Mouse (Mus musculus) brain, embryonic 14.5 days (tissue): ENCODE results near the gene Gm29797. TPM values are rescaled to one million over a fixed set of nuclear protein-coding genes. Genes with fewer than 3 reads are reported as not detected.

Experiments used
- DNase-seq: peaks from one replicate; pipeline ENCODE4 v3.0.0-alpha.2; 2011; ENCODE audit warnings: low read depth
- CTCF ChIP-seq: fragments of 200-500 bp; IDR thresholded peaks from 2 replicates; pipeline ENCODE4 v1.5.1; 2012; ENCODE audit warnings: inconsistent platforms, mild to moderate bottlenecking, moderate library complexity, borderline replicate concordance; ENCODE audit not compliant: insufficient read depth, insufficient read length; ENCODE audit errors: extremely low read depth
- POLR2A ChIP-seq: fragments of 200-500 bp; IDR thresholded peaks from 2 replicates; pipeline ENCODE4 v1.6.1; 2012; ENCODE audit warnings: mild to moderate bottlenecking, inconsistent platforms, borderline replicate concordance; ENCODE audit not compliant: poor library complexity, insufficient read depth, insufficient read length, severe bottlenecking; ENCODE audit errors: extremely low read depth
- polyA plus RNA-seq: library from polyadenylated mRNA; depleted of rRNA; stranded (reverse); fragments of >200 nt; gene quantifications from 2 replicates; pipeline ENCODE4 v1.2.3, GENCODE M21; 2012

The Gm29797 gene
- polyA plus RNA-seq, 1 experiment, result 0.27 TPM

GRCm38 (mm10) chr2:181677096-181677754, 20.4 kb downstream of the Gm29797 start:
- TF ChIP-seq POLR2A (no peak), CTCF (no peak)
- peak; percentile 8 for DNase-seq

- no peak for TF ChIP-seq CTCF
- TF ChIP-seq POLR2A, result no peak
- no peak for DNase-seq
Observed at GRCm38 (mm10) chr2:181677755-181678098, 20.9 kb downstream of the Gm29797 start.

DNA sequence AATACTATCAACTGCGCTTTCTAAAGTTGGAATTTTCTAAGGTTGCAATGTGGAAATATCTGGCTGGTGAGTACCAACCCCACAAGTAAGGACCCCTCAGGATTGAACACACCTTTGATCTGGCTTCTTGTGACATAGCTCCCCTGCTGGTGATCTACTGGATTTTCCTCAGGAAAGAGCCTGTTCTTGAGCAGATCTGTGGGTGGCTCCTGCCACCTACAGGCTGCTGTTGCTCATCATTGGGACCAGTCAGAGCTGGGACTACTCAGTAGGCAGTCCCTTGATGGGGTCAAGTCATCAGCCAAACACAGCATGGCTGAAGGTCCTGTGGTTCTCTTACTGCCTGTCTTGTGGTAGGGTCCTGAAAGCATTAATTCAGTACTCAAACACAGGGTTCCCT, 21.9 kb downstream of the Gm29797 start:
- TF ChIP-seq POLR2A, result no peak
- TF ChIP-seq CTCF, result peak; percentile 94
- DNase-seq, result peak; percentile 91

DNA sequence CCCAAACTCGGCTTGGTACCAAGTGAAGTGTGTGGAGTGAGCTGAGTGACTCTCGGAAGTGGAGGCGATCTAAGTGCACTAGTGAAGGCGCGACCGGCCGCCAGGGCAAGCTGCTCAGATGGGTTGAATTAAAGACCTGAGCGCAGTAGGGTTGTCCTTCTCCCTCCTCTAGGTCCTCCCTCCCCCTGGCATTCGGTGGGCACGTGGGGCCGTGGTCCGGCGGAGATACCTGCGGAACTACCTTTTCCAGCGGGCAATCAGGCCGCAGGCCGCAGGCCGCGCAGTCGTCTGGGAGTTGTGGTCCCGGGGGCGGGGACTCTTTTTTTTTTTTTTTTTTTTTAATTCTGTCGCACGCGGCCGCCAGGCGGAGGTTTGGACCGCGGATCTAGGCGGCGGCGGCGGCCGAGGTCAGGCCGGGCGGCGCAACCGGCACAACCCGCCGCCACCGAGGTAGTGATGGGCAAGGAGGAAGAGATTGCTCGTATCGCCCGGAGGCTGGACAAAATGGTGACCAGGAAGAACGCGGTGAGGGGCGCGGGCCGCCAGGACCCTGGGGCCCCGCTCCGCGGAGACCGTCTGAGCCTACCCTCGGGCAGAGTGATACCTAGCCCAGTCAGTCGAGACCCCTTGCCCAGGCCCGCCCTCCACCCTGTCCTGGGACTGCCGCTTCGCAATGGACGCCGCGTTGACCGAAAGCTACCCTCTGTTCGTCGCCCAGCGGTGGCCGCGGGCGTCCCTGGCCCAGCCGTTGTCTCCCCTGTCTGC, 23.3 kb downstream of the Gm29797 start, which contains the start of gene Tcea2:
TSS of gene Tcea2 (plus strand) at position 360 of the 765 bp plus-strand sequence.
- peak; percentile 86 for DNase-seq
- TF ChIP-seq POLR2A (no peak), CTCF (0 out of 2 replicates have a peak, but pooled peaks have one; percentile 28)

GRCm38 (mm10) chr2:181680716-181681117, 23.9 kb downstream of the Gm29797 start:
- peak; percentile 42 for DNase-seq
- TF ChIP-seq POLR2A (no peak), CTCF (no peak)

GRCm38 (mm10) chr2:181681978-181682377, 25.1 kb downstream of the Gm29797 start:
- no peak for DNase-seq

GRCm38 (mm10) chr2:181683381-181683780, 26.5 kb downstream of the Gm29797 start:
- TF ChIP-seq POLR2A, result no peak
- no peak for TF ChIP-seq CTCF
- no peak for DNase-seq

More at GRCm38 (mm10) chr2:181681978-181682377, 25.1 kb downstream of the Gm29797 start:
- TF ChIP-seq CTCF (no peak), POLR2A (no peak)

GRCm38 (mm10) chr2:181684713-181685112, 27.9 kb downstream of the Gm29797 start:
- DNase-seq, result no peak
- TF ChIP-seq CTCF, result no peak
- no peak for TF ChIP-seq POLR2A

- DNase-seq, result no peak
- TF ChIP-seq CTCF, result no peak
- no peak for TF ChIP-seq POLR2A
Observed at GRCm38 (mm10) chr2:181685686-181686085, 28.9 kb downstream of the Gm29797 start.

- no peak for DNase-seq
- TF ChIP-seq CTCF (no peak), POLR2A (no peak)
Observed at GRCm38 (mm10) chr2:181687586-181687985, 30.8 kb downstream of the Gm29797 start.

DNA sequence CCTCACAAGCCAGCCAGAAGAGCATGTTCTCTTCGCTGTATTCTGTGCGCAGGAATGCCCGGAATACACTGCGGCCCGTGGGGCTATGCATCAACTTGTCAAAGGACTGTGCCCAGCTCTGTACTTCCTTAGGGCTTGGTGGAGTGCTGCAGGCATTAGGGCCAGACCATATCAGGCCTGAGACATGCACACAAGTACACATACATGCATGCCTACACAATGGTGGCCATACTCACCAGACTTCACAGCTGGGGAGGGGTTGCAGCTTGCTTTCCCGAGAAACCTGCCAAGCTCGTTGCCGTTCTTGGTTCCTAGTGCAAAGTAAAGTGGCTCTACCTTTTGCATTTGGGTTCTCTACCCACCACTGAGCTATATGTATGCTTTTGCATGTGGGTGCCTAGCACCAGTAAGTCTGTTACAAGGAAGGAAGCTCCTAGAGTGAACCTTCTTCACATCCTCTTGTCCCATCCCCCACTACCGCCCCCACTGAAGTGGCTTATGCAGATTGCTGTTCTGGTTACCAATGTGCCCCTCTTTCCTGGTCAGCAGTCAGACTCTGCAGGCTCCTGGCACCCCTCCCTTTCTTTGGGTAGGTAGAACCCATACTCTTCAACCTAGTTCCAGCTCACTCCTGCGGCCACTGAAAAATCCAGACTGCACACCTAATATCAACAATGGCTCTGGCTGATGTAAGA, 32.8 kb downstream of the Gm29797 start:
- no peak for TF ChIP-seq CTCF
- TF ChIP-seq POLR2A, result no peak
- DNase-seq, result no peak

- no peak for TF ChIP-seq CTCF
- DNase-seq, result no peak
Observed at GRCm38 (mm10) chr2:181691083-181691482, 34.2 kb downstream of the Gm29797 start.

DNA sequence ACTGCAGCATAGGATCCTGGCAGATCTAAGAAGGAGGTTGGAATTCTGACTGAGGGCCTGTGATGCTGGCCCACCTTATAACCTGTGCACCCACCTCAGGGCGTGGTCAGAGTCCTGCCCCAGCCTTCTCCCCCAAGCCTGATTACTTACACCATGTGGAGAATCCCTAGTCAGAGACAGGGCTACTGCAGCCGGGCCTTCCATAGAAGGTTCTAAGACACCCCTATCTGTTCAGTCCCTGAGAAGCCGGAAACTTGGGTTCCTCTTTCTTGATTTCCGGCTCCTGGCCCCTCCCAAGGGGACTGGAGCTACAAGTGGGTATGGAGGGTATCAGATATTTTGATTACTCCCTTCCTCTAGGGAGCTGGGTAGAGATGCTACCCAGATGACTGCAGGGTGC, 34.7 kb downstream of the Gm29797 start:
- no peak for DNase-seq
- TF ChIP-seq CTCF, result no peak
- no peak for TF ChIP-seq POLR2A
